Mouse (Mus musculus): Measurements from ENCODE around the gene Txlng.

GRCm38 (mm10) chrX:162848682-162849081 lies 19.4 kb upstream of the Txlng start:
- TF ChIP-seq POLR2A (IDR thresholded peaks at IDR 0.05; ENCODE audit: control insufficient read depth, extremely low read depth, insufficient read depth, low read length, poor library complexity) (no peak), CTCF (IDR thresholded peaks at IDR 0.05; ENCODE audit: borderline replicate concordance, control insufficient read depth, extremely low read depth, insufficient read depth, low read length, poor library complexity) (no peak)
